Mouse (Mus musculus): ENCODE results near the gene Fscn2. TPM values are rescaled to one million over a fixed set of nuclear protein-coding genes. Genes with fewer than 3 reads are reported as not detected.

Fscn2 gene
- polyA plus RNA-seq (2012; rRNA removed) = 0.05 and 0.09 TPM in 2 replicates

GRCm38 (mm10) chr11:120361295-120361694, at the start of gene Fscn2:
Fscn2 (plus strand) TSS chr11:120361534.

DNA sequence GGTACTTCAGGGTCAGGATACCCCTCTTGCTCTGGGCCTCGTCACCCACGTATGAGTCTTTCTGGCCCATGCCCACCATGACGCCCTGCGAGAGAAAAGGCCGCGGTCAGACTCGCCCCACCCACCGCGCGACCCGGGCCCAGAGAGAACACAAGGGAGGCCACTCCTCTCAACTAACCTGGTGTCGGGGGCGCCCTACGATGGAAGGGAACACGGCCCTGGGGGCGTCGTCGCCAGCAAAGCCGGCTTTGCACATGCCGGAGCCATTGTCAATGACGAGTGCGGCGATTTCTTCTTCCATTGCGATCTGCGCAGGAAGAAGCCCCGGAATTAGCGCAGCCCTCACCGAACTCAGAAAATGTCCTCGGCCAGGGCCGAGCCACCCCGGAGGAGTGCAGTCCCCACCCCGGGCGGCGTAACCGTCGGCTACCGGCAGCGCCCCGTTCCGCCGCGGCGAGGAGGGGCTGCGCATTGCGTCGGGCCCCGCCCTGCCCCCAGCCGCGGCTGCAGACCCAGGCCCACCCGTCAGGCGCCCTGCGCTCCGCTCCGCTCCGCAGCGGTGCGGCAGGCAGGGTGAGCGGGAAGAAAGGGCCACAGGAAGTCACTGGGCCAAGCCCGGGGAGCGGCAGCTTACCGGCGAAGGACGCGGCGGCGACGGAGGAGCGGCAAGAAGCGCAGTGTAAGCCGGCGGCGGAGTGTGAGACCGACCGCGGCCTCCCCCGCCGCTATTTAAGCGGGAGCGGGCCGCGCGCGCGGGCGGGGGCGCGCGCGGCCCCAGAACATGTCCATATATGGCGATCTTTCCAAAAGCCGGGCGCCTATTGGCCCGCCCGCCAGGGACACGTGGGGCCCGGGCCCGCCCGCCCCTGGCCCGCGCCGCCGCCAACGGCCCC, 13.3 kb upstream of the Fscn2 start, which contains the start of gene Actg1:
Gene Actg1, minus strand, starts transcription at position 752 of the 893 bp plus-strand sequence.

DNA sequence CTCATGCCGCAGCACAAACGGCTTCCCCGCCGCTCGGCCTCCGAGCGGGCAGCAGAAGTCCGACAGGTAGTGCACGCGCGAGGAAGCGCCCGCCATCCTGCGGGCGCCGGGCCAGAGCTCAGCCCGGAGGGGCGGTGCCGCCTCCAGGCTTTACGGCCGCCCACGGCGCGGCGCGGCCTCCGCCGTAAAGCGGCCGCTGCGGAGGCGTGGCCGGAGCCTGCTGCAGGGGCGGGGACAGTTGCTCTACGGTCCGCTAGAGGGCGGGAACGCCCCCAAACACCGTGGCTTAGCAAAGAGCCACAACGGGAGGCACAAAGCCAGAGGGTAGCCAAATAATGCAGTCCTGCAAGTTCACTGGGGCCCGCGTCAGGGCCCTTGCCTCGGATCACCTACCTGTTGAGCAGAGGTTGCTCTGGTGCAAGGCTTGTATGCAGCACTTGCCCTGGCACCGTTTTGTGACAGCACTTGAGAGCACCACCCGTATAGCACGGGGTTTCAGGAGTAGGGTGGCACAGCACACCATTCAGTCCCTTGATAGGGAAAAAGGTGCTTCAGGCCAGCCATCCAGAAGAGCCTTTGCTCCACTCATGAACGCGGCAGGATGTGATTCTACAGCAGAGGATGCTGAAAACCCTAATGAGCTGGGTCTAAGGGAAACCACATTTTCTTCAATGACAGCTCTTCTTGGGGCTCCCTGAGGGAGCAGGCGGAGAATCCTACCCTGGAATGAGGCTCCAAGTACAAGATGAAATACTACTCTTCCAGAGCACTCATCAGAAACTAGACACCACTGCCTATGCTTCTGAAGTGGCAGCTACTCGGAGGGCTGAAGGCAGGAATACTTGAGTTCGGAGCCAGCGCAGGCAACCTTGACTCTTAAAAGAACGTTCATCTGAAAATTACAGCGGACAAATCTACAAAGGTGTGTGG, 17.5 kb downstream of the Fscn2 start, which contains the start of gene Faap100:
Gene Faap100, minus strand, starts transcription at position 154 of the 930 bp plus-strand sequence.

Other genes starting within 250 kb of the Fscn2 start
- 27.4 and 28.0 TPM in 2 replicates for gene Slc38a10, start 210.2 kb upstream of the Fscn2 start, polyA plus RNA-seq (2012; rRNA removed)
- gene Bahcc1, start 128.6 kb upstream of the Fscn2 start, polyA plus RNA-seq (2012; rRNA removed) = 4.0 and 4.9 TPM in 2 replicates
- gene Actg1, start 13.0 kb upstream of the Fscn2 start, polyA plus RNA-seq (2012; rRNA removed) = 1,088 and 1,192 TPM in 2 replicates
- gene Faap100, start 17.2 kb downstream of the Fscn2 start, polyA plus RNA-seq (2012; rRNA removed) = 31.6 and 51.6 TPM in 2 replicates
- gene Nploc4, start 76.2 kb downstream of the Fscn2 start, polyA plus RNA-seq (2012; rRNA removed) = 28.8 and 32.2 TPM in 2 replicates
- not detected in 2 replicates for gene Tspan10, start 81.1 kb downstream of the Fscn2 start, polyA plus RNA-seq (2012; rRNA removed)
- 0.18 and 0.35 TPM in 2 replicates for gene Pde6g, start 92.0 kb downstream of the Fscn2 start, polyA plus RNA-seq (2012; rRNA removed)
- gene Oxld1, start 96.5 kb downstream of the Fscn2 start, polyA plus RNA-seq (2012; rRNA removed) = 15.7 and 34.1 TPM in 2 replicates
- gene Ccdc137, start 96.6 kb downstream of the Fscn2 start, polyA plus RNA-seq (2012; rRNA removed) = 3.0 and 4.9 TPM in 2 replicates
- gene Arl16, start 106.1 kb downstream of the Fscn2 start, polyA plus RNA-seq (2012; rRNA removed) = 7.5 and 11.8 TPM in 2 replicates
- 83.7 and 108 TPM in 2 replicates for gene Mrpl12, start 123.1 kb downstream of the Fscn2 start, polyA plus RNA-seq (2012; rRNA removed)
- 158 and 235 TPM in 2 replicates for gene Slc25a10, start 130.3 kb downstream of the Fscn2 start, polyA plus RNA-seq (2012; rRNA removed)
- 0.55 and 0.69 TPM in 2 replicates for gene Gcgr, start 169.2 kb downstream of the Fscn2 start, polyA plus RNA-seq (2012; rRNA removed)
- gene Mcrip1, start 188.2 kb downstream of the Fscn2 start, polyA plus RNA-seq (2012; rRNA removed) = 40.9 and 56.7 TPM in 2 replicates
- gene Ppp1r27, start 189.6 kb downstream of the Fscn2 start, polyA plus RNA-seq (2012; rRNA removed) = 1.6 and 1.8 TPM in 2 replicates
- gene P4hb, start 211.7 kb downstream of the Fscn2 start, polyA plus RNA-seq (2012; rRNA removed) = 153 and 166 TPM in 2 replicates
- gene Arhgdia, start 220.1 kb downstream of the Fscn2 start, polyA plus RNA-seq (2012; rRNA removed) = 426 and 509 TPM in 2 replicates
- 5.8 and 8.6 TPM in 2 replicates for gene Alyref, start 236.8 kb downstream of the Fscn2 start, polyA plus RNA-seq (2012; rRNA removed)
- 72.4 and 94.8 TPM in 2 replicates for gene Anapc11, start 236.9 kb downstream of the Fscn2 start, polyA plus RNA-seq (2012; rRNA removed)
- gene Npb, start 246.9 kb downstream of the Fscn2 start, polyA plus RNA-seq (2012; rRNA removed) = 58.0 and 94.3 TPM in 2 replicates